In the genomic region with DNA sequence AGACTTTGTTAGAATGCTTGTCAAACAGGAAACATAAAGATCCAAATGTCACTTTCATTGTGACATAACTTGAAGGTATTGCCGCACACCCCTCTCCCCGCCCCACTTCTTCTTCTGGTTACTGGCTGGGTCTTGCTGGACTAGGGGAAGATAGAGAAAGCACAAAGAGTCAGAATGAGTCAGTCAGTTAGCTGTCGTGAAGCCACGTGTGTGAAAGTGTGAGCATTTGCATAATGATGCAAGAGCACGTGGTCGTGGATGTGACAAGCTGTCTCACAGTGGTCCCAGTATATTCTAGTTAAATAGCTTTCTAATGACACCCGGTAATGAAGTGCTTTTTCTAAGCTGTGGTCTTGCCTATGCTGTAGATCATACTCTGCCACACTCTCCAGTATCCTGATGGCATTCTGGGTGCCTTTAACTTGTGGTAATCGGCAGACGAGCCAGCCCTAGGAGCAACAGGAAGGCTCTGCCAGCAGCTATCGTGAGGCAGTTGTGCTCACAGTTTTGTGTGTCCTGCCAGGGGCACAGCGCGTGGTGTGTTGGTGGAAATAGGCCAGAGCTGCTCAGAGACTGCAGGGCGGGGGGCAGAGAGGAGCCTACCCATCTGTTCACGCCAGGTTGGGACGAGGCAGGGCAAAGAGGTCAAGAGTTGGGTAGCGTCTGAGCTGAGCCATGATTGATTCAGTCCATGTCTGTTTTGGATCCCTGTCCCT, we compare ENCODE assay signal across 10 mouse cellular contexts. TPM values are rescaled to one million over a fixed set of nuclear protein-coding genes. Genes with fewer than 3 reads are reported as not detected.
DNase-seq lines count a peak whose midpoint lies in the region; ATAC-seq and TF ChIP-seq lines count a peak whose summit lies in the region.
"Had no signal": no experiment of that assay in that cellular context is flagged by ENCODE, and none has a peak within 500 bp of the region (broad histone marks: within the 10 kb centered on the region; RNA-seq: fewer than 3 reads in every experiment).

No protein-coding gene starts in this region.

- peaks cover 7% of the 10 kb centered on the region for H3K4me1 ChIP-seq in forebrain, embryonic 15.5 days
- H3K4me1 ChIP-seq in forebrain, embryonic 10.5 days: peaks cover 23% of the 10 kb centered on the region
- no peaks in the 10 kb centered on the region for H3K4me1 ChIP-seq in neural tube, embryonic 14.5 days (ENCODE audit: control insufficient read depth, insufficient read depth, low read length)
- H3K4me1 ChIP-seq in neural tube, embryonic 15.5 days: peaks cover 14% of the 10 kb centered on the region
- no peaks in the 10 kb centered on the region for H3K4me1 ChIP-seq in hindbrain, postnatal 0 days (ENCODE audit: insufficient read depth, low read length)

- no peak overlapping the region for H3K9ac ChIP-seq in forebrain, embryonic 15.5 days (replicated peaks)
- no peak overlapping the region for H3K9ac ChIP-seq in neural tube, embryonic 14.5 days (replicated peaks; ENCODE audit: low read depth, low read length)
- no peak overlapping the region for H3K9ac ChIP-seq in neural tube, embryonic 15.5 days (replicated peaks)
- no peak overlapping the region for H3K9ac ChIP-seq in hindbrain, postnatal 0 days (replicated peaks; ENCODE audit: low read length)
- H3K9ac ChIP-seq: liver, embryonic 14.5 days had no signal

- ATAC-seq in forebrain, embryonic 15.5 days (replicated peaks): peak; percentile 83
- peak; percentile 41; the same call in 1 of the 2 replicates for ATAC-seq in neural tube, embryonic 14.5 days (ENCODE audit: low read depth)
- ATAC-seq in neural tube, embryonic 15.5 days (ENCODE audit: low FRiP score): no peak
- peak; percentile 70 for ATAC-seq in hindbrain, postnatal 0 days

- DNase-seq in forebrain, embryonic 10.5 days (ENCODE audit: extremely low spot score, low spot score): no peak
- peak; percentile 51 for DNase-seq in hindbrain, postnatal 0 days (ENCODE audit: low spot score)
- peak; percentile 30 for DNase-seq in splenic B cell, adult 2 months (ENCODE audit: low read depth, low spot score)
- no peak for DNase-seq in thymus, adult 18-20 months
- DNase-seq in cerebellum, adult 11 months: no peak
- DNase-seq: cerebellum, adult 11-12 months had no signal

- no peaks in the 10 kb centered on the region for H3K9me3 ChIP-seq in forebrain, embryonic 15.5 days
- no peaks in the 10 kb centered on the region for H3K9me3 ChIP-seq in forebrain, embryonic 10.5 days
- no peaks in the 10 kb centered on the region for H3K9me3 ChIP-seq in neural tube, embryonic 14.5 days (ENCODE audit: control insufficient read depth, low read length)
- H3K9me3 ChIP-seq in neural tube, embryonic 15.5 days (replicated peaks): no peaks in the 10 kb centered on the region
- H3K9me3 ChIP-seq in hindbrain, postnatal 0 days (ENCODE audit: low read length): no peaks in the 10 kb centered on the region

- H3K36me3 ChIP-seq in forebrain, embryonic 15.5 days: no peaks in the 10 kb centered on the region
- H3K36me3 ChIP-seq in forebrain, embryonic 10.5 days (replicated peaks): no peaks in the 10 kb centered on the region
- H3K36me3 ChIP-seq in neural tube, embryonic 14.5 days (ENCODE audit: control insufficient read depth, insufficient read depth, low read length): no peaks in the 10 kb centered on the region
- no peaks in the 10 kb centered on the region for H3K36me3 ChIP-seq in neural tube, embryonic 15.5 days
- H3K36me3 ChIP-seq in hindbrain, postnatal 0 days (ENCODE audit: insufficient read depth, low read length): no peaks in the 10 kb centered on the region
- no peaks in the 10 kb centered on the region for H3K36me3 ChIP-seq in splenic B cell, adult 2 months (ENCODE audit: control insufficient read depth, insufficient read depth, low read length, poor library complexity, severe bottlenecking)

- WGBS in forebrain, embryonic 15.5 days: 53% methylated on average over 16 of the region's 16 CpGs
- WGBS in forebrain, embryonic 10.5 days: 87% methylated on average over 16 of the region's 16 CpGs
- 58% methylated on average over 16 of the region's 16 CpGs for WGBS in neural tube, embryonic 14.5 days
- 61% methylated on average over 16 of the region's 16 CpGs for WGBS in neural tube, embryonic 15.5 days
- WGBS in hindbrain, postnatal 0 days: 42% methylated on average over 16 of the region's 16 CpGs

- TF ChIP-seq CTCF in hindbrain, postnatal 0 days (IDR thresholded peaks at IDR 0.05; ENCODE audit: low read depth): no peak

- no peak overlapping the region for H3K27ac ChIP-seq in forebrain, embryonic 15.5 days (replicated peaks)
- H3K27ac ChIP-seq in forebrain, embryonic 10.5 days: no peak overlapping the region
- H3K27ac ChIP-seq in neural tube, embryonic 14.5 days (ENCODE audit: low read depth, low read length): no peak overlapping the region
- no peak overlapping the region for H3K27ac ChIP-seq in neural tube, embryonic 15.5 days (replicated peaks)
- no peak overlapping the region for H3K27ac ChIP-seq in hindbrain, postnatal 0 days
- H3K27ac ChIP-seq: liver, embryonic 14.5 days had no signal

- no peaks in the 10 kb centered on the region for H3K27me3 ChIP-seq in forebrain, embryonic 15.5 days
- H3K27me3 ChIP-seq in forebrain, embryonic 10.5 days (ENCODE audit: poor library complexity, severe bottlenecking): peaks cover 3% of the 10 kb centered on the region; the same call in 1 of the 2 replicates
- H3K27me3 ChIP-seq in neural tube, embryonic 14.5 days (ENCODE audit: control insufficient read depth, insufficient read depth, low read length): no peaks in the 10 kb centered on the region
- H3K27me3 ChIP-seq in neural tube, embryonic 15.5 days (replicated peaks): no peaks in the 10 kb centered on the region; the same call in 1 of the 2 replicates
- H3K27me3 ChIP-seq in hindbrain, postnatal 0 days (ENCODE audit: insufficient read depth, low read length): no peaks in the 10 kb centered on the region
- H3K27me3 ChIP-seq in splenic B cell, adult 2 months (ENCODE audit: control insufficient read depth, insufficient read depth, low read length, poor library complexity, severe bottlenecking): no peaks in the 10 kb centered on the region

- no peak overlapping the region for H3K4me2 ChIP-seq in forebrain, embryonic 15.5 days (replicated peaks)
- no peak overlapping the region for H3K4me2 ChIP-seq in neural tube, embryonic 14.5 days (ENCODE audit: low read depth, low read length)
- no peak overlapping the region for H3K4me2 ChIP-seq in neural tube, embryonic 15.5 days
- H3K4me2 ChIP-seq in hindbrain, postnatal 0 days (ENCODE audit: low read depth, low read length): no peak overlapping the region

- no peak overlapping the region for H3K4me3 ChIP-seq in forebrain, embryonic 15.5 days
- H3K4me3 ChIP-seq in forebrain, embryonic 10.5 days: no peak overlapping the region
- no peak overlapping the region for H3K4me3 ChIP-seq in neural tube, embryonic 14.5 days (ENCODE audit: low read depth, low read length)
- no peak overlapping the region for H3K4me3 ChIP-seq in neural tube, embryonic 15.5 days (replicated peaks)
- no peak overlapping the region for H3K4me3 ChIP-seq in hindbrain, postnatal 0 days (ENCODE audit: low read length)

RNA-seq across cellular contexts. Expression of a gene that starts 40.9 kb away (rescaled TPM):
- 14.7 and 15.5 TPM in 2 replicates for polyA plus RNA-seq in forebrain, embryonic 15.5 days (2015; fragmentation: Nextera tagmentation; extraction: Ambion mirVana)
- 21.0 and 22.0 TPM in 2 replicates for polyA plus RNA-seq in forebrain, embryonic 10.5 days (2016; fragmentation: Nextera tagmentation; extraction: Ambion mirVana)
- 9.6 and 17.5 TPM in 2 replicates for polyA plus RNA-seq in neural tube, embryonic 14.5 days (2014; fragmentation: Nextera tagmentation; extraction: Ambion mirVana)
- 18.2 and 19.4 TPM in 2 replicates for polyA plus RNA-seq in neural tube, embryonic 15.5 days (2015; fragmentation: Nextera tagmentation; extraction: Ambion mirVana)
- 32.1 and 33.5 TPM in 2 replicates for total RNA-seq in hindbrain, postnatal 0 days (2014; rRNA removed)
- polyA plus RNA-seq in hindbrain, postnatal 0 days (2015; fragmentation: Nextera tagmentation; extraction: Ambion mirVana): 14.7 and 15.3 TPM in 2 replicates

Comparison
In these comparisons a context has a peak if more than half of its experiments do, and no peak if none do; other contexts are left out.
1. DNase-seq: peak in hindbrain, postnatal 0 days (single experiment) and splenic B cell, adult 2 months (single experiment); none in forebrain, embryonic 10.5 days (single experiment), thymus, adult 18-20 months (0 of 2) and cerebellum, adult 11 months (single experiment).